In genomic region chr1:36557457-36558011, GRCm38 (mm10) we compare ENCODE assay signal across 7 mouse cellular contexts. TPM values are rescaled to one million over a fixed set of nuclear protein-coding genes. Genes with fewer than 3 reads are reported as not detected.
DNase-seq lines count a peak whose midpoint lies in the region; ATAC-seq and TF ChIP-seq lines count a peak whose summit lies in the region.

No protein-coding gene starts in this region.

- H3K4me3 ChIP-seq in intestine, embryonic 16.5 days (ENCODE audit: low read length): peak overlapping the region; percentile 89
- peak overlapping the region; percentile 94 for H3K4me3 ChIP-seq in limb, embryonic 13.5 days
- H3K4me3 ChIP-seq in midbrain, embryonic 11.5 days (ENCODE audit: low read depth, low read length): peak overlapping the region; percentile 96
- peak overlapping the region; percentile 73 for H3K4me3 ChIP-seq in small intestine, adult 2 months (ENCODE audit: low read depth, low read length)

- H3K9ac ChIP-seq in intestine, embryonic 16.5 days (ENCODE audit: low read depth, low read length): peak overlapping the region; percentile 94
- H3K9ac ChIP-seq in limb, embryonic 13.5 days: peak overlapping the region; percentile 98
- peak overlapping the region; percentile 97 for H3K9ac ChIP-seq in midbrain, embryonic 11.5 days (ENCODE audit: low read length)

- TF ChIP-seq POLR2A in small intestine, adult 2 months (IDR thresholded peaks at IDR 0.05; ENCODE audit: low read depth, low read length): no peak

- peak overlapping the region; percentile 86 for H3K4me2 ChIP-seq in intestine, embryonic 16.5 days (ENCODE audit: low read depth, low read length)
- peak overlapping the region; percentile 98 for H3K4me2 ChIP-seq in limb, embryonic 13.5 days (replicated peaks)
- H3K4me2 ChIP-seq in midbrain, embryonic 11.5 days: peak overlapping the region; percentile 99

- peak; percentile 76 for ATAC-seq in intestine, embryonic 16.5 days
- peak; percentile 89 for ATAC-seq in limb, embryonic 13.5 days (ENCODE audit: low FRiP score, low read depth)
- ATAC-seq in midbrain, embryonic 11.5 days (ENCODE audit: low FRiP score): peak; percentile 66

- peaks cover 15% of the 10 kb centered on the region for H3K36me3 ChIP-seq in intestine, embryonic 16.5 days (ENCODE audit: control insufficient read depth, insufficient read depth, low read length)
- peaks cover 30% of the 10 kb centered on the region for H3K36me3 ChIP-seq in limb, embryonic 13.5 days
- peaks cover 18% of the 10 kb centered on the region for H3K36me3 ChIP-seq in midbrain, embryonic 11.5 days (ENCODE audit: control insufficient read depth, insufficient read depth, low read length)
- no peaks in the 10 kb centered on the region; the same call in 1 of the 2 replicates for H3K36me3 ChIP-seq in small intestine, adult 2 months (ENCODE audit: control insufficient read depth, insufficient read depth, low read length)

- peak; percentile 88 for DNase-seq in adrenal gland, postnatal 10 days
- peak; percentile 89 for DNase-seq in embryo, embryonic 11 days
- DNase-seq in heart, adult 11 months: peak; percentile 99
- peak; percentile 98 for DNase-seq in midbrain, embryonic 11.5 days (ENCODE audit: low spot score, missing footprints)

- H3K27ac ChIP-seq in intestine, embryonic 16.5 days (ENCODE audit: low read length): peak overlapping the region; percentile 98
- peak overlapping the region; percentile 100 for H3K27ac ChIP-seq in limb, embryonic 13.5 days
- H3K27ac ChIP-seq in midbrain, embryonic 11.5 days (ENCODE audit: low read depth, low read length): peak overlapping the region; percentile 95
- peak overlapping the region; percentile 73 for H3K27ac ChIP-seq in small intestine, adult 2 months (ENCODE audit: insufficient read depth, low read depth, low read length)

- H3K27me3 ChIP-seq in intestine, embryonic 16.5 days (replicated peaks; ENCODE audit: control insufficient read depth, insufficient read depth, low read length): no peaks in the 10 kb centered on the region
- no peaks in the 10 kb centered on the region for H3K27me3 ChIP-seq in limb, embryonic 13.5 days
- no peaks in the 10 kb centered on the region for H3K27me3 ChIP-seq in midbrain, embryonic 11.5 days (ENCODE audit: control insufficient read depth, insufficient read depth, low read length)
- peaks cover 12% of the 10 kb centered on the region for H3K27me3 ChIP-seq in small intestine, adult 2 months (ENCODE audit: control insufficient read depth, insufficient read depth, low read length)

- TF ChIP-seq CTCF in small intestine, adult 2 months (IDR thresholded peaks at IDR 0.05; ENCODE audit: extremely low read depth, insufficient read length, insufficient replicate concordance, low read depth, low read length): no peak

- H3K9me3 ChIP-seq in intestine, embryonic 16.5 days (ENCODE audit: control insufficient read depth, low read length): no peaks in the 10 kb centered on the region
- H3K9me3 ChIP-seq in limb, embryonic 13.5 days: no peaks in the 10 kb centered on the region
- no peaks in the 10 kb centered on the region for H3K9me3 ChIP-seq in midbrain, embryonic 11.5 days (ENCODE audit: control insufficient read depth, low read length)

- H3K4me1 ChIP-seq in intestine, embryonic 16.5 days (ENCODE audit: control insufficient read depth, insufficient read depth, low read length): peaks cover 34% of the 10 kb centered on the region
- peaks cover 49% of the 10 kb centered on the region for H3K4me1 ChIP-seq in limb, embryonic 13.5 days
- H3K4me1 ChIP-seq in midbrain, embryonic 11.5 days (ENCODE audit: control insufficient read depth, insufficient read depth, low read length): peaks cover 30% of the 10 kb centered on the region
- peaks cover 5% of the 10 kb centered on the region; the same call in 1 of the 2 replicates for H3K4me1 ChIP-seq in small intestine, adult 2 months (ENCODE audit: control insufficient read depth, insufficient read depth, insufficient read length, low read length)

- WGBS in intestine, embryonic 16.5 days: under 1% methylated on average over 48 of the region's 48 CpGs
- 1% methylated on average over 47 of the region's 48 CpGs for WGBS in limb, embryonic 13.5 days
- WGBS in midbrain, embryonic 11.5 days: under 1% methylated on average over 44 of the region's 48 CpGs
- under 1% methylated on average over 48 of the region's 48 CpGs for WGBS in small intestine, adult 2 months

RNA-seq across cellular contexts. Expression of gene Sema4c, which starts 0.6 kb away (rescaled TPM):
- 10 to 100 TPM; 27.3 to 28.9 TPM for total RNA-seq in adrenal gland, postnatal 10 days (2021)
- 7.4 and 7.9 TPM in 2 replicates for polyA plus RNA-seq in intestine, embryonic 16.5 days (2015; fragmentation: Nextera tagmentation; extraction: Ambion mirVana)
- 21.8 and 22.7 TPM in 2 replicates for polyA plus RNA-seq in limb, embryonic 13.5 days (2015; fragmentation: Nextera tagmentation; extraction: Ambion mirVana)
- polyA plus RNA-seq in midbrain, embryonic 11.5 days (2014; fragmentation: Nextera tagmentation; extraction: Ambion mirVana): 3.1 and 3.4 TPM in 2 replicates
- 3.4 and 6.0 TPM in 2 replicates for polyA plus RNA-seq in small intestine, adult 2 months (2012; rRNA removed)

RNA-seq across cellular contexts. Expression of gene Ankrd39, which starts 10.3 kb away (rescaled TPM):
- total RNA-seq in adrenal gland, postnatal 10 days (2021): 10 to 100 TPM; 12.9 to 21.6 TPM
- polyA plus RNA-seq in intestine, embryonic 16.5 days (2015; fragmentation: Nextera tagmentation; extraction: Ambion mirVana): 23.6 and 26.8 TPM in 2 replicates
- polyA plus RNA-seq in limb, embryonic 13.5 days (2015; fragmentation: Nextera tagmentation; extraction: Ambion mirVana): 27.7 and 28.0 TPM in 2 replicates
- polyA plus RNA-seq in midbrain, embryonic 11.5 days (2014; fragmentation: Nextera tagmentation; extraction: Ambion mirVana): 12.3 and 14.0 TPM in 2 replicates
- 10.3 and 13.5 TPM in 2 replicates for polyA plus RNA-seq in small intestine, adult 2 months (2012; rRNA removed)

RNA-seq across cellular contexts. Expression of gene Gm42417, which starts 18.3 kb away (rescaled TPM):
- 10 to 100 TPM; 10.2 to 32.9 TPM for total RNA-seq in adrenal gland, postnatal 10 days (2021)
- 0.37 TPM in 1 of 2 replicates, not detected in the other for polyA plus RNA-seq in intestine, embryonic 16.5 days (2015; fragmentation: Nextera tagmentation; extraction: Ambion mirVana)
- polyA plus RNA-seq in limb, embryonic 13.5 days (2015; fragmentation: Nextera tagmentation; extraction: Ambion mirVana): 0.33 and 0.92 TPM in 2 replicates
- polyA plus RNA-seq in midbrain, embryonic 11.5 days (2014; fragmentation: Nextera tagmentation; extraction: Ambion mirVana): not detected in 2 replicates
- not detected in 2 replicates for polyA plus RNA-seq in small intestine, adult 2 months (2012; rRNA removed)

RNA-seq across cellular contexts. Expression of gene Ankrd23, which starts 20.9 kb away (rescaled TPM):
- total RNA-seq in adrenal gland, postnatal 10 days (2021): 10 to 100 TPM; 22.5 to 73.8 TPM
- 12.7 and 14.6 TPM in 2 replicates for polyA plus RNA-seq in intestine, embryonic 16.5 days (2015; fragmentation: Nextera tagmentation; extraction: Ambion mirVana)
- 20.1 and 20.8 TPM in 2 replicates for polyA plus RNA-seq in limb, embryonic 13.5 days (2015; fragmentation: Nextera tagmentation; extraction: Ambion mirVana)
- polyA plus RNA-seq in midbrain, embryonic 11.5 days (2014; fragmentation: Nextera tagmentation; extraction: Ambion mirVana): 6.0 TPM in 2 replicates
- polyA plus RNA-seq in small intestine, adult 2 months (2012; rRNA removed): 5.2 and 5.8 TPM in 2 replicates

RNA-seq across cellular contexts. Expression of gene Cnnm3, which starts 45.9 kb away (rescaled TPM):
- 10 to 100 TPM; 23.1 to 29.8 TPM for total RNA-seq in adrenal gland, postnatal 10 days (2021)
- 2.1 and 2.3 TPM in 2 replicates for polyA plus RNA-seq in intestine, embryonic 16.5 days (2015; fragmentation: Nextera tagmentation; extraction: Ambion mirVana)
- polyA plus RNA-seq in limb, embryonic 13.5 days (2015; fragmentation: Nextera tagmentation; extraction: Ambion mirVana): 3.7 and 4.4 TPM in 2 replicates
- 3.7 and 4.3 TPM in 2 replicates for polyA plus RNA-seq in midbrain, embryonic 11.5 days (2014; fragmentation: Nextera tagmentation; extraction: Ambion mirVana)
- 7.1 and 13.0 TPM in 2 replicates for polyA plus RNA-seq in small intestine, adult 2 months (2012; rRNA removed)

Comparison
In these comparisons a context has a peak if more than half of its experiments do, and no peak if none do; other contexts are left out.
1. Peak in every context shown above with its lines: DNase-seq, ATAC-seq, H3K4me3 ChIP-seq and H3K27ac ChIP-seq.